9 mouse cellular contexts compared by ENCODE assay signal in the genomic region with DNA sequence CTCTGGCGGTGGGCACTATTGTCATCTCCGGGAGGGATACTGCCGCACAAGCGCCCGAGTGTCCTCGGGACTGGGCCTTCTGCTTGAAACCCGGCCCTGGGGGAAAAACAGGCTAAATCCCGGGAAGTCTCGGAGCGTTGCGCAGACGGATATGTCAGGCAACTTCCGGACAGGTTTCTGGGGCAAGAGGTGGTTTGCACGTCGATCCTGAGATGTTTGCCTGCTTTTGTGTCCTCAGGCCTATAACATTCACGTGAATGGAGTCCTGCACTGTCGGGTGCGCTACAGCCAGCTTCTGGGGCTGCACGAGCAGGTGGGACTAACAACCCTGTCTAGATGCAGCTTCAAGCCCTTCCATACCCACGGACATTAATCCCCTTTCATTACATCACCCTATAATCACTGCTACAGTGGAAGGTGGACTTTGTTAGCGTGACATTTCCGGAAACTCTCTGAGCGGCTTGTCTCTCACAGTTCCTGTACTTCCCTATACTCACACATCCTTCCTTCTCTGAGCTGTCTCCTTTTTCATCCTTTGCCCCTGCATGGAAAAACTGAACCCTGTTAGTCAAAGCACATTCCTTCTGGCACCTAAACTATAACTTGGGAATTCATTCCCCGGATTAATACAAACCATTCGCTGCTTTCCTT. TPM values are rescaled to one million over a fixed set of nuclear protein-coding genes. Genes with fewer than 3 reads are reported as not detected.
A peak's percentile ranks its signal among the peaks of the same experiment; 100 is the strongest.
DNase-seq lines count a peak whose midpoint lies in the region; ATAC-seq lines count a peak whose summit lies in the region.
"Had no signal": no experiment of that assay in that cellular context is flagged by ENCODE, and none has a peak within 500 bp of the region (broad histone marks: within the 10 kb centered on the region; RNA-seq: fewer than 3 reads in every experiment).

No protein-coding gene starts in this region.

- H3K36me3 ChIP-seq in lung, embryonic 16.5 days (ENCODE audit: control insufficient read depth, insufficient read depth, low read length) = peaks cover 59% of the 10 kb centered on the region
- H3K36me3 ChIP-seq in embryonic facial prominence, embryonic 13.5 days = peaks cover 67% of the 10 kb centered on the region
- peaks cover 36% of the 10 kb centered on the region for H3K36me3 ChIP-seq in intestine, embryonic 16.5 days (ENCODE audit: control insufficient read depth, insufficient read depth, low read length)
- H3K36me3 ChIP-seq in neural tube, embryonic 13.5 days = peaks cover 72% of the 10 kb centered on the region

- no peak for ATAC-seq in lung, embryonic 16.5 days (ENCODE audit: low read depth)
- no peak for ATAC-seq in embryonic facial prominence, embryonic 13.5 days (ENCODE audit: insufficient number of reproducible peaks, insufficient read depth, low FRiP score, low TSS enrichment, low read depth)
- peak; percentile 3; the same call in 1 of the 2 replicates for ATAC-seq in intestine, embryonic 16.5 days
- ATAC-seq in neural tube, embryonic 13.5 days (ENCODE audit: low read depth) = no peak

- H3K9me3 ChIP-seq in lung, embryonic 16.5 days (ENCODE audit: control insufficient read depth, low read length) = no peaks in the 10 kb centered on the region
- no peaks in the 10 kb centered on the region for H3K9me3 ChIP-seq in embryonic facial prominence, embryonic 13.5 days
- H3K9me3 ChIP-seq in intestine, embryonic 16.5 days (ENCODE audit: control insufficient read depth, low read length) = no peaks in the 10 kb centered on the region
- H3K9me3 ChIP-seq in neural tube, embryonic 13.5 days = no peaks in the 10 kb centered on the region

- H3K27me3 ChIP-seq in lung, embryonic 16.5 days (ENCODE audit: control insufficient read depth, insufficient read depth, low read depth, low read length) = no peaks in the 10 kb centered on the region
- no peaks in the 10 kb centered on the region for H3K27me3 ChIP-seq in embryonic facial prominence, embryonic 13.5 days
- H3K27me3 ChIP-seq in intestine, embryonic 16.5 days (replicated peaks; ENCODE audit: control insufficient read depth, insufficient read depth, low read length) = no peaks in the 10 kb centered on the region
- H3K27me3 ChIP-seq in neural tube, embryonic 13.5 days = no peaks in the 10 kb centered on the region

- H3K9ac ChIP-seq in lung, embryonic 16.5 days (ENCODE audit: low read length) = peak overlapping the region; percentile 93
- H3K9ac ChIP-seq in embryonic facial prominence, embryonic 13.5 days = peak overlapping the region; percentile 97
- H3K9ac ChIP-seq in intestine, embryonic 16.5 days (ENCODE audit: low read depth, low read length) = peak overlapping the region; percentile 88
- H3K9ac ChIP-seq in neural tube, embryonic 13.5 days = peak overlapping the region; percentile 95

- peaks cover 15% of the 10 kb centered on the region for H3K4me1 ChIP-seq in lung, embryonic 16.5 days (replicated peaks; ENCODE audit: control insufficient read depth, insufficient read depth, low read length)
- H3K4me1 ChIP-seq in embryonic facial prominence, embryonic 13.5 days = peaks cover 21% of the 10 kb centered on the region
- H3K4me1 ChIP-seq in intestine, embryonic 16.5 days (ENCODE audit: control insufficient read depth, insufficient read depth, low read length) = peaks cover 23% of the 10 kb centered on the region
- H3K4me1 ChIP-seq in neural tube, embryonic 13.5 days (replicated peaks) = peaks cover 26% of the 10 kb centered on the region

- 8% methylated on average over 25 of the region's 25 CpGs for WGBS in lung, embryonic 16.5 days
- WGBS in embryonic facial prominence, embryonic 13.5 days = 11% methylated on average over 25 of the region's 25 CpGs
- WGBS in intestine, embryonic 16.5 days = 9% methylated on average over 25 of the region's 25 CpGs
- 14% methylated on average over 25 of the region's 25 CpGs for WGBS in neural tube, embryonic 13.5 days

- H3K4me2 ChIP-seq in lung, embryonic 16.5 days (ENCODE audit: low read depth, low read length) = peak overlapping the region; percentile 89
- peak overlapping the region; percentile 83 for H3K4me2 ChIP-seq in embryonic facial prominence, embryonic 13.5 days
- peak overlapping the region; percentile 49 for H3K4me2 ChIP-seq in intestine, embryonic 16.5 days (ENCODE audit: low read depth, low read length)
- H3K4me2 ChIP-seq in neural tube, embryonic 13.5 days = peak overlapping the region; percentile 96

- DNase-seq in lung, postnatal 10 days = no peak
- DNase-seq in thymus, postnatal 25 days = no peak
- no peak for DNase-seq in layer of hippocampus, adult 18-20 months (ENCODE audit: low spot score in 2 of 2)
- no peak for DNase-seq in layer of hippocampus, adult 9-11 months

- peak overlapping the region; percentile 99 for H3K4me3 ChIP-seq in lung, embryonic 16.5 days (ENCODE audit: low read length)
- peak overlapping the region; percentile 87 for H3K4me3 ChIP-seq in embryonic facial prominence, embryonic 13.5 days
- H3K4me3 ChIP-seq in intestine, embryonic 16.5 days (ENCODE audit: low read length) = peak overlapping the region; percentile 71
- peak overlapping the region; percentile 93 for H3K4me3 ChIP-seq in neural tube, embryonic 13.5 days

- H3K27ac ChIP-seq in lung, embryonic 16.5 days (ENCODE audit: low read length) = peak overlapping the region; percentile 88
- peak overlapping the region; percentile 89 for H3K27ac ChIP-seq in embryonic facial prominence, embryonic 13.5 days
- peak overlapping the region; percentile 81 for H3K27ac ChIP-seq in intestine, embryonic 16.5 days (ENCODE audit: low read length)
- peak overlapping the region; percentile 88 for H3K27ac ChIP-seq in neural tube, embryonic 13.5 days (replicated peaks)

RNA-seq across cellular contexts. Expression of a gene that starts 0.5 kb away (rescaled TPM):
- polyA plus RNA-seq in lung, embryonic 16.5 days (2015; fragmentation: Nextera tagmentation; extraction: Ambion mirVana) = 58.9 and 64.2 TPM in 2 replicates
- 61.8 and 71.2 TPM in 2 replicates for polyA plus RNA-seq in embryonic facial prominence, embryonic 13.5 days (2015; fragmentation: Nextera tagmentation; extraction: Ambion mirVana)
- 67.1 and 67.6 TPM in 2 replicates for polyA plus RNA-seq in intestine, embryonic 16.5 days (2015; fragmentation: Nextera tagmentation; extraction: Ambion mirVana)
- polyA plus RNA-seq in neural tube, embryonic 13.5 days (2015; fragmentation: Nextera tagmentation; extraction: Ambion mirVana) = 67.5 and 76.4 TPM in 2 replicates
- total RNA-seq in layer of hippocampus, adult 18-20 months (2021) = 10 to 100 TPM; 39.0 to 39.5 TPM

RNA-seq across cellular contexts. Expression of a gene that starts 0.7 kb away (rescaled TPM):
- polyA plus RNA-seq in lung, embryonic 16.5 days (2015; fragmentation: Nextera tagmentation; extraction: Ambion mirVana) = 144 and 145 TPM in 2 replicates
- polyA plus RNA-seq in embryonic facial prominence, embryonic 13.5 days (2015; fragmentation: Nextera tagmentation; extraction: Ambion mirVana) = 134 and 155 TPM in 2 replicates
- 143 and 149 TPM in 2 replicates for polyA plus RNA-seq in intestine, embryonic 16.5 days (2015; fragmentation: Nextera tagmentation; extraction: Ambion mirVana)
- 114 and 119 TPM in 2 replicates for polyA plus RNA-seq in neural tube, embryonic 13.5 days (2015; fragmentation: Nextera tagmentation; extraction: Ambion mirVana)
- 10 to 100 TPM; 75.2 to 81.6 TPM for total RNA-seq in layer of hippocampus, adult 18-20 months (2021)

RNA-seq across cellular contexts. Expression of a gene that starts 8.3 kb away (rescaled TPM):
- polyA plus RNA-seq in lung, embryonic 16.5 days (2015; fragmentation: Nextera tagmentation; extraction: Ambion mirVana) = 5.8 and 6.6 TPM in 2 replicates
- 11.2 and 14.8 TPM in 2 replicates for polyA plus RNA-seq in embryonic facial prominence, embryonic 13.5 days (2015; fragmentation: Nextera tagmentation; extraction: Ambion mirVana)
- 5.5 and 6.0 TPM in 2 replicates for polyA plus RNA-seq in intestine, embryonic 16.5 days (2015; fragmentation: Nextera tagmentation; extraction: Ambion mirVana)
- polyA plus RNA-seq in neural tube, embryonic 13.5 days (2015; fragmentation: Nextera tagmentation; extraction: Ambion mirVana) = 15.2 and 19.3 TPM in 2 replicates
- 10 to 100 TPM; 27.1 to 28.2 TPM for total RNA-seq in layer of hippocampus, adult 18-20 months (2021)

RNA-seq across cellular contexts. Expression of a gene that starts 13.8 kb away (rescaled TPM):
- 72.4 and 78.2 TPM in 2 replicates for polyA plus RNA-seq in lung, embryonic 16.5 days (2015; fragmentation: Nextera tagmentation; extraction: Ambion mirVana)
- 81.9 and 87.5 TPM in 2 replicates for polyA plus RNA-seq in embryonic facial prominence, embryonic 13.5 days (2015; fragmentation: Nextera tagmentation; extraction: Ambion mirVana)
- 56.4 and 60.3 TPM in 2 replicates for polyA plus RNA-seq in intestine, embryonic 16.5 days (2015; fragmentation: Nextera tagmentation; extraction: Ambion mirVana)
- polyA plus RNA-seq in neural tube, embryonic 13.5 days (2015; fragmentation: Nextera tagmentation; extraction: Ambion mirVana) = 65.7 and 69.4 TPM in 2 replicates
- 10 to 100 TPM; 57.7 to 60.9 TPM for total RNA-seq in layer of hippocampus, adult 18-20 months (2021)

RNA-seq across cellular contexts. Expression of a gene that starts 14.0 kb away (rescaled TPM):
- 1.5 and 1.9 TPM in 2 replicates for polyA plus RNA-seq in lung, embryonic 16.5 days (2015; fragmentation: Nextera tagmentation; extraction: Ambion mirVana)
- polyA plus RNA-seq in embryonic facial prominence, embryonic 13.5 days (2015; fragmentation: Nextera tagmentation; extraction: Ambion mirVana) = 0.41 and 2.6 TPM in 2 replicates
- polyA plus RNA-seq in intestine, embryonic 16.5 days (2015; fragmentation: Nextera tagmentation; extraction: Ambion mirVana) = 1.1 TPM in 2 replicates
- 0.71 and 1.3 TPM in 2 replicates for polyA plus RNA-seq in neural tube, embryonic 13.5 days (2015; fragmentation: Nextera tagmentation; extraction: Ambion mirVana)
- total RNA-seq in layer of hippocampus, adult 18-20 months (2021) = 1 to 10 TPM; 3.6 to 3.8 TPM
- total RNA-seq: hematopoietic stem cell, adult 5-6 weeks had no signal
